Mouse (Mus musculus) stomach, postnatal 0 days (tissue): ENCODE measurements around the gene Flnb.

ENCODE experiments used
- CTCF ChIP-seq: IDR thresholded peaks from 2 replicates; pipeline ENCODE4 v1.5.1; 2016; ENCODE audit warnings: antibody characterized with exemption, low read depth, mild to moderate bottlenecking, moderate library complexity
- EP300 ChIP-seq: optimal IDR thresholded peaks from 2 replicates; pipeline ENCODE3; 2016; ENCODE audit warnings: antibody characterized with exemption

DNA sequence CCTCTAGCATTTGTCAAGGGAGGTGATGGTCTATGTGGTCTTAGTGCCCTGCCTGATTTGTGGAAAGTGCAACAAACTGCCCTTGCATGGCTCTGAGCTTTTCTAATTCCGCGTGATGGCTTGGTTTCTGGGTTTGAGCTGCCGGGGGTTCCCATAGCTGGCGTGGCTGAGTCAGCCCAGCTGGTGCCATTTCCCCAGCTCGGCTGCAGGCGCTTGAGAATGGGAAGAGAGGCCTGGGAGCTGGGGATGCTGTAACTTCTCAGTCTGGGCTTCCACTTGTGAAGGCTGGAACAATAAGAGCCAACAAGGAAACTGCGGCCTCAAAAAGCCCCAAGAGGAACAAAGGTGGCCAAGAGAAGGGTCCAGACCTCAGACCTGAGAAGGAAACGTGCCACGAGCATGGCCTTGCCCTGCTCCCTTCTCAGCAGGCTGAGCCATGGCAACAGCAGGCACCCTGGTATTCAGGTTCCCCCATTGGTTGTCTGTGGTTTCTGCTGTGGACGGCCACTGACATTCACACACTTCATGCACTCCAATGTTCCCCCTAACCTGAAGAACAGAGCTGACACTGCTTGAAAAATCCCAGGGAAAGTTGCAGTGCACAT lies 154.2 kb downstream of the Flnb start:
- TF ChIP-seq CTCF (no peak), EP300 (no peak)
